Mouse (Mus musculus) E14TG2a.4 (cell line): ENCODE data around the gene Ern1.

Experiments
- CTCF ChIP-seq: conservative IDR thresholded peaks from 2 replicates; pipeline ENCODE4 v1.5.1; 2014; ENCODE audit warnings: low read length
- NANOG ChIP-seq: IDR thresholded peaks from 2 replicates; pipeline ENCODE4 v1.6.1; 2014; ENCODE audit warnings: borderline replicate concordance, low read length, mixed read lengths
- POU5F1 ChIP-seq: IDR thresholded peaks from 2 replicates; pipeline ENCODE4 v1.6.1; 2014; ENCODE audit warnings: low read length, borderline replicate concordance

GRCm38 (mm10) chr11:106387791-106388216, 99.8 kb downstream of the Ern1 start, which contains the start of gene Icam2:
- TF ChIP-seq CTCF, result no peak
- no peak for TF ChIP-seq POU5F1
- no peak for TF ChIP-seq NANOG
